Mouse (Mus musculus) forebrain, embryonic 16.5 days (tissue): ENCODE results near the gene Mrgpre. TPM values are rescaled to one million over a fixed set of nuclear protein-coding genes. Genes with fewer than 3 reads are reported as not detected.

ENCODE experiments used
- ATAC-seq: fragments of 200-750 bp; cut with Nextera tagmentation; 2 replicates; pipeline ENCODE4 v1.8.0; 2017; ENCODE audit warnings: mild to moderate bottlenecking, moderate library complexity
- H3K27ac ChIP-seq: fragments of 300-500 bp; sonication (generic); 2 replicates; pipeline ENCODE4 v1.5.1; 2014; ENCODE audit warnings: low read length, control low read depth
- H3K27me3 ChIP-seq: fragments of 300-500 bp; sonication (generic); replicated peaks from 2 replicates; pipeline ENCODE4 v1.6.1; 2014; ENCODE audit warnings: low read length; ENCODE audit not compliant: control insufficient read depth, insufficient read depth
- H3K36me3 ChIP-seq: fragments of 300-500 bp; sonication (generic); 2 replicates; pipeline ENCODE4 v1.6.1; 2014; ENCODE audit not compliant: control insufficient read depth, insufficient read depth
- H3K4me1 ChIP-seq: fragments of 300-500 bp; sonication (generic); replicated peaks from 2 replicates; pipeline ENCODE4 v1.6.1; 2014; ENCODE audit warnings: low read length; ENCODE audit not compliant: control insufficient read depth, insufficient read depth
- H3K4me2 ChIP-seq: fragments of 300-500 bp; sonication (generic); 2 replicates; pipeline ENCODE4 v1.6.1; 2014; ENCODE audit warnings: mild to moderate bottlenecking, low read length, control low read depth
- H3K4me3 ChIP-seq: fragments of 300-500 bp; sonication (generic); replicated peaks from 2 replicates; pipeline ENCODE4 v1.5.1; 2014; ENCODE audit warnings: mild to moderate bottlenecking, low read length, control low read depth
- H3K9ac ChIP-seq: fragments of 300-500 bp; sonication (generic); replicated peaks from 2 replicates; pipeline ENCODE4 v1.6.1; 2014; ENCODE audit warnings: low read depth, low read length, control low read depth
- H3K9me3 ChIP-seq: fragments of 300-500 bp; sonication (generic); 2 replicates; pipeline ENCODE4 v1.6.1; 2016; ENCODE audit warnings: low read length; ENCODE audit not compliant: control insufficient read depth
- WGBS: fragments of 180-500 bp; shearing (Covaris S2); extraction: QIAGEN DNeasy Blood & Tissue Kit; methylation state at CpG from one replicate; pipeline ENCODE4 v1.1.7; 2014; 5-methylcytosine and 5-hydroxymethylcytosine counted together
- polyA plus RNA-seq: library from polyadenylated mRNA; unstranded; fragments of >200 nt; fragmentation: Nextera tagmentation; extraction: Ambion mirVana; gene quantifications from 2 replicates; pipeline ENCODE4 v1.2.1, GENCODE M21; 2015

Gene Mrgpre
- polyA plus RNA-seq, 1 experiment from 2014 or later = 5.8 TPM

GRCm38 (mm10) chr7:143822375-143823265 lies 38.3 kb upstream of the Mrgpre start, which contains the start of the genes Nadsyn1 and Dhcr7:
Gene Nadsyn1, minus strand, starts transcription at chr7:143822849.
Gene Dhcr7, plus strand, starts transcription at chr7:143823145.
- WGBS = under 1% methylated on average over 39 of the region's 40 CpGs
- no peaks in the 10 kb centered on the region for H3K36me3 ChIP-seq
- H3K27ac ChIP-seq = peak within 1 kb of the TSS; percentile 44
- H3K27me3 ChIP-seq = no peaks in the 10 kb centered on the region
- peaks cover 12% of the 10 kb centered on the region for H3K4me1 ChIP-seq
- peak; percentile 97 for ATAC-seq
- H3K4me3 ChIP-seq = peak within 1 kb of the TSS; percentile 78
- H3K4me2 ChIP-seq = peak within 1 kb of the TSS; percentile 87
- H3K9me3 ChIP-seq = no peaks in the 10 kb centered on the region
- H3K9ac ChIP-seq = peak within 1 kb of the TSS; percentile 81

GRCm38 (mm10) chr7:143821241-143821640 lies 36.9 kb upstream of the Mrgpre start:
- WGBS = 88% methylated on average over 2 of the region's 2 CpGs
- Histone ChIP-seq H3K4me1 (peaks cover 12% of the 10 kb centered on the region), H3K9ac (no peak overlapping the region), H3K4me2 (no peak overlapping the region), H3K27ac (no peak overlapping the region), H3K9me3 (no peaks in the 10 kb centered on the region), H3K4me3 (no peak overlapping the region), H3K27me3 (no peaks in the 10 kb centered on the region), H3K36me3 (no peaks in the 10 kb centered on the region)
- ATAC-seq = no peak

GRCm38 (mm10) chr7:143819201-143819600 lies 34.9 kb upstream of the Mrgpre start:
- Histone ChIP-seq H3K9ac (no peak overlapping the region), H3K27ac (no peak overlapping the region), H3K27me3 (no peaks in the 10 kb centered on the region), H3K4me1 (peaks cover 12% of the 10 kb centered on the region), H3K4me2 (no peak overlapping the region), H3K9me3 (no peaks in the 10 kb centered on the region), H3K4me3 (no peak overlapping the region), H3K36me3 (peaks cover 3% of the 10 kb centered on the region; the same call in 1 of the 2 replicates)
- WGBS = 86% methylated on average over 4 of the region's 4 CpGs
- ATAC-seq = no peak

- ATAC-seq = no peak
- H3K4me2 ChIP-seq = no peak overlapping the region
- no peaks in the 10 kb centered on the region for H3K27me3 ChIP-seq
- H3K9me3 ChIP-seq = no peaks in the 10 kb centered on the region
- H3K27ac ChIP-seq = no peak overlapping the region
- no peak overlapping the region for H3K4me3 ChIP-seq
- WGBS = 47% methylated on average over 1 of the region's 1 CpGs
- H3K4me1 ChIP-seq = 0 out of 2 replicates have a peak, but pooled peaks cover 3% of the 10 kb centered on the region
- 0 out of 2 replicates have a peak, but pooled peaks cover 3% of the 10 kb centered on the region for H3K36me3 ChIP-seq
- no peak overlapping the region for H3K9ac ChIP-seq
These were observed 24.6 kb upstream of the Mrgpre start for GRCm38 (mm10) chr7:143808909-143809308.

- H3K4me1 ChIP-seq = 0 out of 2 replicates have a peak, but pooled peaks cover 3% of the 10 kb centered on the region
- WGBS = 31% methylated on average over 5 of the region's 5 CpGs
- no peak overlapping the region for H3K27ac ChIP-seq
- no peaks in the 10 kb centered on the region for H3K36me3 ChIP-seq
- H3K4me2 ChIP-seq = no peak overlapping the region
- H3K9me3 ChIP-seq = no peaks in the 10 kb centered on the region
- no peak overlapping the region for H3K4me3 ChIP-seq
- no peaks in the 10 kb centered on the region for H3K27me3 ChIP-seq
- ATAC-seq = peak; percentile 50; the same call in 1 of the 2 replicates
- no peak overlapping the region for H3K9ac ChIP-seq
These were observed 20.9 kb upstream of the Mrgpre start for GRCm38 (mm10) chr7:143805199-143805624.

GRCm38 (mm10) chr7:143801195-143802065 lies 17.1 kb upstream of the Mrgpre start:
- Histone ChIP-seq H3K36me3 (peaks cover 5% of the 10 kb centered on the region; the same call in 1 of the 2 replicates), H3K9ac (no peak overlapping the region), H3K9me3 (no peaks in the 10 kb centered on the region), H3K4me2 (no peak overlapping the region), H3K4me1 (0 out of 2 replicates have a peak, but pooled peaks cover 3% of the 10 kb centered on the region), H3K27ac (no peak overlapping the region), H3K4me3 (no peak overlapping the region), H3K27me3 (no peaks in the 10 kb centered on the region)
- ATAC-seq = no peak
- WGBS = 90% methylated on average over 8 of the region's 8 CpGs

GRCm38 (mm10) chr7:143800770-143801169 lies 16.5 kb upstream of the Mrgpre start:
- Histone ChIP-seq H3K27me3 (no peaks in the 10 kb centered on the region), H3K9ac (no peak overlapping the region), H3K36me3 (peaks cover 5% of the 10 kb centered on the region; the same call in 1 of the 2 replicates), H3K27ac (no peak overlapping the region), H3K4me1 (0 out of 2 replicates have a peak, but pooled peaks cover 3% of the 10 kb centered on the region), H3K4me2 (no peak overlapping the region), H3K9me3 (no peaks in the 10 kb centered on the region), H3K4me3 (no peak overlapping the region)
- WGBS = 97% methylated on average over 1 of the region's 1 CpGs
- ATAC-seq = no peak

GRCm38 (mm10) chr7:143798783-143799182 lies 14.5 kb upstream of the Mrgpre start:
- Histone ChIP-seq H3K4me1 (no peaks in the 10 kb centered on the region), H3K9me3 (no peaks in the 10 kb centered on the region), H3K27ac (no peak overlapping the region), H3K4me3 (no peak overlapping the region), H3K36me3 (peaks cover 5% of the 10 kb centered on the region; the same call in 1 of the 2 replicates), H3K4me2 (no peak overlapping the region), H3K27me3 (no peaks in the 10 kb centered on the region), H3K9ac (no peak overlapping the region)
- WGBS = 87% methylated on average over 4 of the region's 4 CpGs
- ATAC-seq = no peak

GRCm38 (mm10) chr7:143793121-143793520 lies 8.8 kb upstream of the Mrgpre start:
- no peak for ATAC-seq
- Histone ChIP-seq H3K4me1 (no peaks in the 10 kb centered on the region), H3K4me3 (no peak overlapping the region), H3K9me3 (no peaks in the 10 kb centered on the region), H3K27ac (no peak overlapping the region), H3K4me2 (no peak overlapping the region), H3K36me3 (peaks cover 5% of the 10 kb centered on the region; the same call in 1 of the 2 replicates), H3K27me3 (no peaks in the 10 kb centered on the region), H3K9ac (no peak overlapping the region)
- WGBS = 60% methylated on average over 4 of the region's 4 CpGs
